Mouse (Mus musculus): ENCODE results near the gene Tmem218. TPM values are rescaled to one million over a fixed set of nuclear protein-coding genes. Genes with fewer than 3 reads are reported as not detected.

The Tmem218 gene
- polyA plus RNA-seq, 1 experiment from 2014 or later, result 3.8 TPM

DNA sequence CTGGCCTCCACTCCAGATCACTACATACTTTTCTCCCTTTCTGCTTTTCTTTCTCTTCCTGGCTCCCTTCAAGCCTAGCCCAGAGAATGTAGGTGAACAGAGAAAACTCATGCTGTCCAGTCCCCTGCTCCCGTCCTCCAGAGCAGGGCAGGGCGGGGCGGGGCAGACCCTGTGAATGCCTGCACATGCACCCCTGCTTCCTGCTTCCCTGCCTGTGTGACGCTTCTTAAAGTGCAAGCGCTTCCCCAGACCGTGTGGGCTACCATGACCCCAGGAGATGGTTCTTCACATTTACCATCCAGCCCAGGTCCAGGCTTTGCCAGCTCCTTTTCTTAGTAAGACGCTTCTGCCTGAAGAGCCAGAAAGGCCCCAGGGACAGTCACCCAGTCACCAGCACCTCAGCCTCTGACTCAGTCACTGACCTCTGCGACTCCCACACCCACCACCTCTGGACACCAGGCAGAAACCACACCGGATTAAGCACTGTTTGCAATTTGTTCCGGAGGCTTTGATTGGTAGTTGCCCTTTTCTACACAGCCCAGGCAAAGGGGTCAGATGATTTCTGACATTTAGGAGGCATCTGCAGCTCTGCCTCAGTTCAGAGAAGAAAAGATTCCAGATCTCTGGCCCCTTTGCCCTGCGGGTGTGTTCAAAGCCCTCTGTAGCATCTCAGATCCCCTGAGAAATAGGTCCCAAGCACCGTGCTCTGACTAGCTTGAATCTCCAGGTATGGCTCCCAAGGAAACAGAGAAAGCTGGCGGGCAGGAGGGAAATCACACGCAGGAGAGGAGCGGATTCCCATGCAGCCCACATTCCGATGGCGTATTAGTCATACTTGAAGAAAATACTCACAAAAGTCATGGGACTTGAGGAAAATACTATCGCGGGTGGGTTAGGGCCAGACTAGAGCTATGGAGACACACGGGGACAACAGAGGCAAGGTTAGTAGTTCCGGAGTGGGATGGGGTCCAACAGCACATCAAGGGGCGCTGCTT, 24.5 kb downstream of the Tmem218 start:
- DNase-seq, result no peak
- WGBS (ENCODE audit: insufficient replicate concordance), result 59% methylated on average over 22 of the region's 22 CpGs

DNA sequence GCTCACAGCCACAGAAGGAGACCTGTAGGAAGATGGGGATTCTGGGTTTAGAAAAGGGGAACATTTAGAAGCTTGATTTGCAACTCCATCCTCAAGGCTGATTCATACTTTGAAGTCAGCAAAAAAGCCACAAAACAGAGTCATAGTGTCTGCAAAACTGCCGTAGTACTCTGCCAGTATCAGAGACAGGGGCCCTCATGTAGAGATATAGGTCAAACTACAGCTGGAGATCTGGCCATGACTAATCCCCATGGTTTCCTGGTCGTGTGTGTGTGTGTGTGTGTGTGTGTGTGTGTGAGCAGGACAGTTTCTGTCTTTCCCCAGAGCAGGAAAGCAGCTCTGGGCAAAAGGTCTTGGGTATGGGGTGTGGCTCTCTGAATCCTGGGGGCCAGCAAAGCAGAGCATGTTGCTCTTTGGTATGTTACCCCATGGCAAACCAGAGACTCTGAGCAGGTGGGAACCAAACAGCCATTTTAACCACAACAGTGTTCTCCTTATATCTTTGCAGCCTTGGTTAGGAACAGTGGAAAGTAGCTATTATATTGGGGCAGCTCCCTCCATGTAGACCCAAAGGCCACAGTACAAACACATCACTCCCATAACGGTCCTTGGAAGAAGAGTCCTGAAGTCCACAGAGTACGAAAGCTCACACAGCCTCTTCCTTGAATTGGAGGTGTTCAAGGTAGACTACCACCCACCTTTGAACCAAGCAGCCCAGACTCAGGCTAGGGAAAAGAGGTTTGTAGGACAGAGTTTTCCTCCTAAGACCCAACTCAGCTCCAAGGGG, 28.1 kb downstream of the Tmem218 start:
- Histone ChIP-seq H3K4me3 (replicated peaks) (no peak overlapping the region), H3K9me3 (replicated peaks) (no peaks in the 10 kb centered on the region), H3K27me3 (no peaks in the 10 kb centered on the region), H3K9ac (no peak overlapping the region), H3K4me1 (replicated peaks) (no peaks in the 10 kb centered on the region), H3K4me2 (no peak overlapping the region), H3K27ac (no peak overlapping the region), H3K36me3 (no peaks in the 10 kb centered on the region)
- DNase-seq (no peak), ATAC-seq (ENCODE audit: low read depth) (no peak)
- WGBS (ENCODE audit: insufficient replicate concordance), result 43% methylated on average over 4 of the region's 4 CpGs

More for the DNA sequence above, 24.5 kb downstream of the Tmem218 start:
- H3K27ac ChIP-seq, result no peak overlapping the region
- H3K4me2 ChIP-seq, result no peak overlapping the region
- no peak for ATAC-seq (ENCODE audit: low read depth)
- H3K4me1 ChIP-seq (replicated peaks), result no peaks in the 10 kb centered on the region
- H3K4me3 ChIP-seq (replicated peaks), result no peak overlapping the region
- H3K9ac ChIP-seq, result no peak overlapping the region
- H3K9me3 ChIP-seq (replicated peaks), result no peaks in the 10 kb centered on the region
- no peaks in the 10 kb centered on the region for H3K36me3 ChIP-seq
- H3K27me3 ChIP-seq, result no peaks in the 10 kb centered on the region

DNA sequence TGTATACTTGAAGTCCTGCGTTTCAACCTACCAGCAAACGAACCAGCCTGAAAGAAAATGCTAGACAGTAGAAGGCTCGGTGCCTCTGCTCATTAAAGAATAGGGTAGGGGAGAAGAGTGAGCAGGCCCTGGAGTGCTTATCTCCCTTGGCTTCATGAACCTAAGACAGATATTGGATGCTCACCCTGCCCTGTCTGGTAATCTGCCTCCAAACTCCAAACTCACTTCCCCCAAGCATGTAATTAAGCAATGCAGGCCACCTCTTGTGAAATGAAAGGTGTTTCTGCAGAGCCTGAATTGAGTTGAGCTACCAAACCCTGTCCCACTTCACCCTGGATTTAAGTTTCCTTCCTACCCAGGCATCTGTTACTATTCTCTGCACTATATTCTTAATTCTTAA, 34.7 kb downstream of the Tmem218 start:
- Histone ChIP-seq H3K4me1 (replicated peaks) (no peaks in the 10 kb centered on the region; the same call in 1 of the 2 replicates), H3K4me2 (no peak overlapping the region), H3K27ac (no peak overlapping the region), H3K4me3 (replicated peaks) (no peak overlapping the region), H3K9ac (no peak overlapping the region), H3K9me3 (replicated peaks) (no peaks in the 10 kb centered on the region), H3K27me3 (no peaks in the 10 kb centered on the region), H3K36me3 (no peaks in the 10 kb centered on the region)
- no peak for ATAC-seq (ENCODE audit: low read depth)
- no peak for DNase-seq
- WGBS (ENCODE audit: insufficient replicate concordance), result 69% methylated on average over 3 of the region's 3 CpGs

DNA sequence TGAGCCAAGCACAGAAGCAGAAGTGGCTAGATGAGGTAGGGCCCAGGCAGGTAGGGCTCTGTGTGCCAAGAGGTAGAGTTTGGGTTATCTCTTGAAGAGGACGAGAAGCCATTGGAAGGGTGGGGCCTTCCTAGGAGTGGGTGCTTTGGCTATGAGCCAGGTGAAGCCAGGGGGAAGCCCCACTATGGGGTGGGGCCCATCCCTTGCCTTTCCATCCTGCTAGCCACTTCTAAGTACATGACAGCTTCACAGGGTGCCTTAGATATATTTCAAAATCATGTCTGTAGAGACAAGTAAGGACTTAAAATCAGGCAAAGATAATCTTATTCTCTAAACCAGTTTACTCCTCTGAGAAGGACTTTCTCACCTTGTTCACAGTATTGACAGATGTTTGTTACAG, 36.6 kb downstream of the Tmem218 start:
- Histone ChIP-seq H3K27me3 (no peaks in the 10 kb centered on the region), H3K4me1 (replicated peaks) (peaks cover 6% of the 10 kb centered on the region; the same call in 1 of the 2 replicates), H3K9me3 (replicated peaks) (no peaks in the 10 kb centered on the region), H3K4me3 (replicated peaks) (no peak overlapping the region), H3K9ac (no peak overlapping the region), H3K27ac (no peak overlapping the region), H3K4me2 (no peak overlapping the region), H3K36me3 (no peaks in the 10 kb centered on the region)
- DNase-seq, result no peak
- WGBS (ENCODE audit: insufficient replicate concordance), result 39% methylated on average over 1 of the region's 1 CpGs
- ATAC-seq (ENCODE audit: low read depth), result no peak

DNA sequence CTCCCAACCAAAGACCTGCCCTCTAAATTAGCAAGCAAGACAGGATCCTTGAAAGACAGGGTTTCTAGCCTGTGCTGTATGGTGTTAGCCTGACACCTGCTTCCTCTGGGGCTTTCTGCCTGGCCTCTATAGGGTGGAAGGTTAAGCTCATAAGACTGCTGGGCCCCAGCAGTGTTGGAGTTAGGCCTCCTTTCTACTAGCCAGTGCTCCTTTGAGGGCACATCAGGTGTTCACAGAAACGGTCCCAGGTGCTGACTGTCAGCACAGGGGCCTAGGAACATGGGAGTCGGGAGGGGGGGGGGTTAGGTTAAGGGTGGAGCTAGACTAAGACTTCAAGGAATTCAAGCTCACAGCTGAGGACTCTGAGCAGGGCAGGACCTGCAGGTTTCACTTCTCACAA, 37.4 kb downstream of the Tmem218 start:
- no peak overlapping the region for H3K4me2 ChIP-seq
- no peaks in the 10 kb centered on the region for H3K27me3 ChIP-seq
- peaks cover 6% of the 10 kb centered on the region; the same call in 1 of the 2 replicates for H3K4me1 ChIP-seq (replicated peaks)
- DNase-seq, result no peak
- 42% methylated on average over 2 of the region's 2 CpGs for WGBS (ENCODE audit: insufficient replicate concordance)
- no peaks in the 10 kb centered on the region for H3K36me3 ChIP-seq
- no peak overlapping the region for H3K4me3 ChIP-seq (replicated peaks)
- H3K27ac ChIP-seq, result no peak overlapping the region
- no peaks in the 10 kb centered on the region for H3K9me3 ChIP-seq (replicated peaks)
- ATAC-seq (ENCODE audit: low read depth), result no peak
- H3K9ac ChIP-seq, result no peak overlapping the region

DNA sequence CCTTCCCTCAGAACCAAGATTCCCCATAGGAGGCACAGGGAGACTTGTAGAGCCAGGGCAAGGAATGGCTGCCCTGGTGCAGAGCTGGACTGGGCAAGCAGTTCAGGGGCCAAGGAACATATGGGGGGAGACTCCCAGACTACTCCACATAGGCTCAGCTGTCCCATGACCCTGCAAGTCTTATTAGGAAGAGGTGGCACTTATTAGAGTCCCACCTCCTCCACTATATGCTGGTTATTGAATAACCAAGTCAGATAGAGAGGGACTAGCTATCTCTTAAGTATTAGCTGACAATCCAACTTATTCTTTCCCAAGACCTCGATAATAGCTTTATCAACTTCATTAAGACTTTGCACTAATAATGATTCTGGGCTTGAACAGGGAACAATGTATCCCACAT, 37.8 kb downstream of the Tmem218 start:
- H3K27me3 ChIP-seq, result no peaks in the 10 kb centered on the region
- H3K9ac ChIP-seq, result no peak overlapping the region
- no peak overlapping the region for H3K4me2 ChIP-seq
- DNase-seq, result no peak
- ATAC-seq (ENCODE audit: low read depth), result no peak
- 86% methylated on average over 1 of the region's 1 CpGs for WGBS (ENCODE audit: insufficient replicate concordance)
- H3K27ac ChIP-seq, result no peak overlapping the region
- H3K4me1 ChIP-seq (replicated peaks), result peaks cover 6% of the 10 kb centered on the region; the same call in 1 of the 2 replicates
- no peak overlapping the region for H3K4me3 ChIP-seq (replicated peaks)
- no peaks in the 10 kb centered on the region for H3K36me3 ChIP-seq
- no peaks in the 10 kb centered on the region for H3K9me3 ChIP-seq (replicated peaks)

DNA sequence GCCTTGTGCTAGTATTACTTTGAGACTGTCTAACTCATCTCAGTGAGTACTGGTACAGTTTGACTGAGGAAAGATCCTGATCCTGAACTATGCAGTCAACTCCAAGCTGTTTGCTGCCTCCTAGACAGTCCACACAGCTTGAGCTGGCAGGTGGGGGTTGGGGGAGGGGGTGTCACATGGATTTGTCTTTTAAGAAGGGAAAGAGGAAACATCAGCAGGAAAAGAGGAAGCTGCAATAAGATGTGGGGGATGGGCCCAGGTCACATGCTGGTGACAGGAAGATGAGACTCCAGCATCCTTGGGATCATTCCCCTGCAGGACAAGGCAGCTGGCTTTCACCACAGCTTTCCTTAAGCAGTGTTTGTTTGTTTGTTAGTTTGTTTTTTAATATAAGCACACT, 39.4 kb downstream of the Tmem218 start:
- peak; percentile 41; the same call in 1 of the 2 replicates for ATAC-seq (ENCODE audit: low read depth)
- no peak for DNase-seq

DNA sequence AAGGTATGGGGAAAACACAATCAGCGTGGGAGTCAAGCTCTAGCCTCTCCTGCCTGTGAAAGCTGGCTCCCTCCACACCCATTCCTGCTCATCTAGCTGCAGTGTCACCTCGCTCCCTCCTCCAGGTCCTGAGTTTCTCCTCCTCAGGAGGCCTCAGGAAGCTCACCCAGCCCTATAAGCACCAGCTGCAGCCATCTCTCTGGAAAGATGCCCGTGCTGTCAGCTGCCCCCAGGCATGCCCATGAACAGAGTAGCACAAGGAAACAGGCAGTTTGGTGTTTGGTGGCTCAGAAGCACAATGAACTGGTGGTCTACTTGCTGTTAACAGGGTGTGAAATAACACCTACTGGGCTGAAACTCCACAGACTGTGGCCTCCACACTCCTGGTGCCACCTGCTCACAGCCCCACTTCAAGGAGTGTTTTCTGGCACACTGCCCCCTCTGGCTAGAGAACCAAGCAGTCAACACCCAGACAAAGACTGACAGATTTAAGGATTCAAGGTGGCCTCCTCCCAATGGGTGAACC, 40.4 kb downstream of the Tmem218 start:
- H3K27me3 ChIP-seq, result no peaks in the 10 kb centered on the region
- no peak for DNase-seq
- no peak overlapping the region for H3K4me2 ChIP-seq
- no peak overlapping the region; the same call in 1 of the 2 replicates for H3K9ac ChIP-seq
- H3K27ac ChIP-seq, result no peak overlapping the region
- H3K36me3 ChIP-seq, result no peaks in the 10 kb centered on the region
- ATAC-seq (ENCODE audit: low read depth), result no peak
- H3K4me1 ChIP-seq (replicated peaks), result peaks cover 6% of the 10 kb centered on the region; the same call in 1 of the 2 replicates
- WGBS (ENCODE audit: insufficient replicate concordance), result 43% methylated on average over 3 of the region's 3 CpGs
- H3K9me3 ChIP-seq (replicated peaks), result no peaks in the 10 kb centered on the region
- no peak overlapping the region for H3K4me3 ChIP-seq (replicated peaks)

More for the DNA sequence above, 39.4 kb downstream of the Tmem218 start:
- H3K27me3 ChIP-seq, result no peaks in the 10 kb centered on the region
- H3K4me3 ChIP-seq (replicated peaks), result no peak overlapping the region
- no peak overlapping the region for H3K27ac ChIP-seq
- H3K36me3 ChIP-seq, result no peaks in the 10 kb centered on the region
- H3K9me3 ChIP-seq (replicated peaks), result no peaks in the 10 kb centered on the region
- H3K9ac ChIP-seq, result no peak overlapping the region
- H3K4me2 ChIP-seq, result no peak overlapping the region
- H3K4me1 ChIP-seq (replicated peaks), result peaks cover 6% of the 10 kb centered on the region; the same call in 1 of the 2 replicates

DNA sequence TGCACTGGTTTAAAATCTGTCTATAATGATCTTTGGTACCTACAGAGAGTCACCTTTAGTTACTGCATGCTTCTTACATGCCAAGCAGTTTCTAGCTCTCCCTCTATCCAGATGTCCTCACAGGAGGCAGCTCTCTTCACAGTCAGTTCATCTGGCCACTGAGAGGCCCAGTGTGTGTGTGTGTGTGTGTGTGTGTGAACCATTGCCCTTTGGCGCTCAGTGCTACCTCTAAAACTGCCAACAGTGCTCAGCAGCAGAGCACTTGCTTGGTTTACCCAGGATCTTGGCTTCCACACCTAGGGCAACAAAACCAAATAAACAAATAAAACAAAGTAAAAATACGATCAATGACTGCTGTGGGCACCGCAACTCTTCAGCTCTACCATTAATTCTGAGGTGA, 42.0 kb downstream of the Tmem218 start:
- Histone ChIP-seq H3K4me1 (replicated peaks) (peaks cover 6% of the 10 kb centered on the region; the same call in 1 of the 2 replicates), H3K9me3 (replicated peaks) (no peaks in the 10 kb centered on the region), H3K27me3 (peaks cover 8% of the 10 kb centered on the region), H3K9ac (no peak overlapping the region), H3K36me3 (no peaks in the 10 kb centered on the region), H3K4me3 (replicated peaks) (no peak overlapping the region), H3K27ac (no peak overlapping the region), H3K4me2 (no peak overlapping the region)
- DNase-seq (no peak), ATAC-seq (ENCODE audit: low read depth) (no peak)
- 70% methylated on average over 3 of the region's 3 CpGs for WGBS (ENCODE audit: insufficient replicate concordance)

DNA sequence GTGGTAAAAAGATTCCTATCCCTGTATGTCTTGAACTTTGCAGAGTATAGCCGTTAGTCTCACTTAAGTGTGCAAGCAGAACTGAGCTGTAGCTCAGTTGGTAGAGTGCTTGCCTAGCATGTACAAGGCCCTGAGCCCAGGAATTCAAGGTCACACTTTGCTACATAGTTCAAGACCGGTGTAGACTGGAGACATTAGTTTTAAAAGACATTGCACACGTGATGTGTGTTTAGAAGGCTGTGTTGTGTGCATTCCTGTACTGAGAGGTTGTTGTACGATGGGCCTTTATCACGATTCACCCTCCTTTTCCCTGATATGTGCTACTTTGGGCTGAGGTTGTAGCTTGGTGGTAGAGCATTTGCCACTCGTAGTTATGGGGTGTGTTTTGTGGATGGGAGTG, 42.6 kb downstream of the Tmem218 start:
- H3K9ac ChIP-seq, result no peak overlapping the region
- H3K4me2 ChIP-seq, result no peak overlapping the region
- H3K36me3 ChIP-seq, result no peaks in the 10 kb centered on the region
- no peak overlapping the region for H3K4me3 ChIP-seq (replicated peaks)
- ATAC-seq (ENCODE audit: low read depth), result no peak
- DNase-seq, result no peak
- H3K27me3 ChIP-seq, result peaks cover 15% of the 10 kb centered on the region
- no peaks in the 10 kb centered on the region for H3K9me3 ChIP-seq (replicated peaks)
- 66% methylated on average over 6 of the region's 6 CpGs for WGBS (ENCODE audit: insufficient replicate concordance)
- H3K27ac ChIP-seq, result no peak overlapping the region
- peaks cover 10% of the 10 kb centered on the region for H3K4me1 ChIP-seq (replicated peaks)

DNA sequence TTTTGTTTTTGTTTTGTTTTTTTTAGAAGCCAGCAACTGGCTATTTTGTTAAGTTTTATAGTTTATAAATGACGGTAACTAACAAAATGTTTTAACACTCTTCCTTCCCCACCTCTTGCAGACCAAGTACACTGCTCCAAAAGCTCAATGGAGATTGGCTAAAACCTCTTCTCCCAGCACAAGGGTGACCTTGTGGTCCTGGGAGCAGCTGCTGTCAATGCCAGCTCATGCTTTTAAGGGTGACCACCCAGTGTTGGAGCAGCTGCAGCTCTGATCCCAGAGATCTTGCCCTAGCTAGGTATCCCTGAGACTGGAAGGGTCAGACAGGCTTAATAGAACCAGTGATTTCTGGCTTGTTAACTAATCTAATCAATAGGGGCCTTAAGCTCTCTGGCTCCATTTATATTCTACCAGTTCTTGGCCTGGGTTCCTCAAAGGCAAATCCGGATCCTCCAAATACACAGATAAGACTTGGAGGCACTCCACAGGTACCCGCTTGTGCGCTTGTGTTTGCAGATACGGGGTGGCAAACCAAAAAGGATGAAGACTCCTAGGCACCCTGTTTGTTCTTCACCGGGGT, 46.6 kb downstream of the Tmem218 start:
- Histone ChIP-seq H3K4me1 (replicated peaks) (peaks cover 6% of the 10 kb centered on the region), H3K9me3 (replicated peaks) (no peaks in the 10 kb centered on the region), H3K9ac (0 out of 2 replicates have a peak overlapping the region, but pooled peaks have one; percentile 29), H3K27me3 (peaks cover 26% of the 10 kb centered on the region), H3K4me3 (replicated peaks) (peak overlapping the region; percentile 51), H3K4me2 (peak overlapping the region; percentile 59), H3K27ac (no peak overlapping the region), H3K36me3 (no peaks in the 10 kb centered on the region)
- DNase-seq (no peak), ATAC-seq (ENCODE audit: low read depth) (no peak)
- 20% methylated on average over 6 of the region's 6 CpGs for WGBS (ENCODE audit: insufficient replicate concordance)
